Mouse (Mus musculus) urinary bladder, postnatal 14 days (tissue): Measurements from ENCODE around the gene Loxl1.
"Not testable (repeated sequence)": the region's sequence is repeated elsewhere in the genome, so short reads cannot be mapped to it uniquely, and the experiment has no call there.

Source experiments
- DNase-seq: peaks from one replicate; pipeline ENCODE4 v3.0.0; 2021; ENCODE audit warnings: low spot score

Loxl1 gene

GRCm38 (mm10) chr9:58275797-58276196 is 37.2 kb downstream of the Loxl1 start:
- no peak for DNase-seq

GRCm38 (mm10) chr9:58275115-58275774 is 37.7 kb downstream of the Loxl1 start:
- DNase-seq = peak; percentile 48

DNA sequence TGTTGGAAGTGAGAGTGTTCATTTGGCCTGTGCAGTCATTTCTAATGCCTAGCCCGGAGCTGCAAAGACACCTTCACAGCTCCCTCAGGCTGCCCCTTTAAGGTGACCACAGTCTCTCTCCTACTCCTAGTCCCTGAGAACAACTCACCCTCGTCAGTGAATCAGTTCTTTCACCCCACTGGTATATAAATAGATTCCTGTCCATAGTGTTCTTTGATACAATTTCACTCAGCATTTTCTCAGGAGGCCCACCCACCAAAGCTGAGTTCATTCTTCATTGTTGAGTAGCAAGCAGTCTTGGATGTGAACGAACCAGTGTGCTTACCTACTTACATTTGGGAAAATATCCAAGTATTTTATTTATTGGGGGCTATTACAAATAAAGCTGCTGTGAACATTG is 38.4 kb downstream of the Loxl1 start:
- DNase-seq = no peak

DNA sequence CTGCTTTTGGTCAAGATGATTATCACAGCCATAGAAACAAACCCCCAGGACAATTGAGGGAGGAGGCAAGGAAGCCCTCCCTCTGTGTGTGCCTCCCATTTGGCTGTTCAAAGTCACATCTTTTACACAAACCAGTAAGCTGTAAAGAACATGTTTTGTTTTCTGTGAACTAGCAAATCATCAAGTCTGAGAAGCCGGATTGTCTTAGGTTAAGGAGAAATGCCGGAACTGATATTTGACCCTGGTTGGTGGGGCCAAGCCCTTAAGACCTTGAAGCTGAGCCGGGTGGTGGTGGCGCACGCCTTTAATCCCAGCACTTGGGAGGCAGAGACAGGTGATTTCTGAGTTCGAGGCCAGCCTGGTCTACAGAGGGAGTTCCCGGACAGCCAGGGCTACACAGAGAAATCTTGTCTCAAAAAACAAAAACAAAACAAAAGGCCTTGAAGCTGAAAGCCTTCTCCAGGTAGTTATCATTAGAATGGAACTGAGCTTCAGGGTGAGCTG is 38.8 kb downstream of the Loxl1 start:
- no peak for DNase-seq

DNA sequence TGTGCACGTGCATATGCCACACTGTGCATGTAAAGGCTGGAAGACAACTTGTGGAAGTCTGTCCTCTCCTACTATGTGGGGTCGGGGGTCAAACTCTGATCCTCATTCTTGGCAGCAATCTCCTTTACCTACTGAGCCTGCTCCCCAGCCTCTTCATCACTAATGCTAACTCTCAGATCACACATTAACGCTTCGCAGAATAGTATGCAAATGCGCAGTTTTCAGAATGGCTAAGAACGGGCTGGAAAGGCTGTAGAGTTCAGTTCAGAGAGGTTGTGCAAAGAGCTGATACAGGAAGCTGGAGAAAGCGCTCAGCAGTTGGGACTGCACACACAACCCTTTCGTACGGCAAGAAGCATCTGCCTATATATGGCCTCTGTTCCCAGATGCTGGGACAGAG is 40.1 kb downstream of the Loxl1 start:
- no peak for DNase-seq

DNA sequence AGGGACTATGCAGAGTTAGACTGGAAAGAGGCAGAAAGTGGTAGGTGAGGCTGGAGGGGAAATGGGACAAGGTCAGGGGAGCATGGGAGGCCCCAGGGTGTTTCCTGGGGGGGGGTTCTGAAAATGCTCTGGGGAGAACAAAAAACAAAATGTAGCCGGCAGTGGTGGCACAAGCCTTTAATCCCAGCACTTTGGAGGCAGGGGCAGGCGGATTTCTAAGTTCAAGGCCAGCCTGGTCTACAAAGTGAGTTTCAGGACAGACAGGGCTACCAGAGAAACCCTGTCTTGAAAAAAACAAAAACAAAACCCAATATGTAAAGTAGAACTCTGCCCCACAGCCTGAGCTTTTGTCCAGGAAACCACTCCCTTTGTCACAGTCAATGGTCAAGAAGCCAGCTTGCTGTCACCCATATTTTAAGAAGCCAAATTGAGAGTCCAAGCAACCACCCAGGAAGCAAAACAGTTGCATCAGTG is 40.9 kb downstream of the Loxl1 start:
- DNase-seq = no peak

DNA sequence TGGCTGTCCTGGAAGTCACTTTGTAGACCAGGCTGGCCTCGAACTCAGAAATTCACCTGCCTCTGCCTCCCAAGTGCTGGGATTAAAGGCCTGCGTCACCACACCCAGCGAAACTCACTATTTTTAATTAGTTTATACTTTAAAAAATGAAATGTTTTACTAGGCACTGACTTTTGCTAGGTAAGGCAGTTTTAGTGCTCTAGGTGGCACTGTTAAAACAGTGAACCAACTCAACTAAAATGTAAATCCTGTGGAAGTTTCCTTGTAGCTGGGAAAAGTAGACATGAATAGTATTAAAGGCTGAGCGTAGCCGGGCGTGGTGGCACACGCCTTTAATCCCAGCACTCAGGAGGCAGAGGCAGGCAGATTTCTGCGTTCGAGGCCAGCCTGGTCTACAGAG is 41.4 kb downstream of the Loxl1 start:
- not testable (repeated sequence) for DNase-seq

DNA sequence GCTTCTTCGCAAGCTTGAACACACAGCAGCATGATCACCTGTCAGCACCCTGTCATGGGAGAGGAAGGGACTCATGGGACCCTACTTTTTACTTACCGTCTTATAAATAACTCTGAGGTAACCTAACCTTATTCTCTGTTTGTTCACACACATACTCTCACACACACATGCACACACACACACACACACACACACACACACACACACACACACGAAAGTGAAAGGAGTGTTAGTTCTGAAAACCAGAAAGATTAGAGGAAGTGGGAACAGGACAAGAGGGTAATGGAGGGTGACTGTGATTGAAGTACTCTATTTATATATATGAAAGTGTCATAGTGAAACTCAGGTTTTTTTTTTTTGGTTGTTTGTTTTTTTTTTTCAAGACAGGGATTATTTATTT is 41.9 kb downstream of the Loxl1 start:
- DNase-seq = no peak

DNA sequence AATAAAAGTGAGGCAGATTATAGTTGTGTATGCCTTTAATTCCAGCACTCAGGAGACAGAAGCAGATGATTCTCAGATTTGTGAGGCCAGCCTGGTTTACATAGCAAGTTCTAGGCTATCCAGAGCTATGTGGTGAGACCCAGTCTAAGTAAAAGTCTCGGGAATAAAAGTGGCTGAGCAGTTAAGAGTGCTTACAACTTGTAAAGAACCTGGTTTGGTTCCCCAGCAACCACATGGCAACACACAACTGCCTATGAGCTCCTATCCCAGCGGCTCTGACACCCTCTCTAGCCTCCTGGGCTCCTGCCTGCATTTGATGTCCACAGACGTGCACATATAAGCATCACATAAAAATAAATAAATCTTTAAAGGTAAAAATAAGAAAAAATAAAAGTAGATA is 42.9 kb downstream of the Loxl1 start:
- no peak for DNase-seq

GRCm38 (mm10) chr9:58268384-58269313 is 44.3 kb downstream of the Loxl1 start:
- DNase-seq = peak; percentile 61

- no peak for DNase-seq
These were observed 45.9 kb downstream of the Loxl1 start for GRCm38 (mm10) chr9:58267046-58267445.

GRCm38 (mm10) chr9:58266571-58267011 is 46.4 kb downstream of the Loxl1 start:
- no peak for DNase-seq

- no peak for DNase-seq
These were observed 47.6 kb downstream of the Loxl1 start for GRCm38 (mm10) chr9:58265368-58265767.

DNA sequence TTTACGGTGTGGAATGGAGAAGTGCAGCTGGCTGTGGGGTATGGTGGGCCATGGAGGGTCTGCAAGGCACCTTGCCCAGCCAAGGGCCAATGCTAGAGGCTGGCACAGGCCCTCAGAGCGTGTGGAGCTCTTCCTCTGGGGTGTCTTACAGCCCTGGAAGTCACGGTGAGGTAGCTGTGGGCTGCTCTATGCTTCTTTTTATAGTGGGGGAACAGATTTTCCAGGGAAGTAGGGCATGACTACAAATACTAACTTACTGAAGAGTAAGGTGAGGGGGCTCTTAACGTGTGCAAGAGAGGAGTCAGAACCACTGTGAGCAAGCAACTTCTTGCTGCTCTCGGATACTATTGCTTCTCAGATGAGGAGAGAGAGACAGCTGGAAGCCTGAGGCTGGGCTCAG is 50.5 kb downstream of the Loxl1 start:
- no peak for DNase-seq

GRCm38 (mm10) chr9:58255704-58256685 is 57.0 kb downstream of the Loxl1 start:
- DNase-seq = peak; percentile 27

- no peak for DNase-seq
These were observed 57.9 kb downstream of the Loxl1 start for GRCm38 (mm10) chr9:58255105-58255504.

- DNase-seq = not testable (repeated sequence)
These were observed 59.2 kb downstream of the Loxl1 start for GRCm38 (mm10) chr9:58253805-58254122.

DNA sequence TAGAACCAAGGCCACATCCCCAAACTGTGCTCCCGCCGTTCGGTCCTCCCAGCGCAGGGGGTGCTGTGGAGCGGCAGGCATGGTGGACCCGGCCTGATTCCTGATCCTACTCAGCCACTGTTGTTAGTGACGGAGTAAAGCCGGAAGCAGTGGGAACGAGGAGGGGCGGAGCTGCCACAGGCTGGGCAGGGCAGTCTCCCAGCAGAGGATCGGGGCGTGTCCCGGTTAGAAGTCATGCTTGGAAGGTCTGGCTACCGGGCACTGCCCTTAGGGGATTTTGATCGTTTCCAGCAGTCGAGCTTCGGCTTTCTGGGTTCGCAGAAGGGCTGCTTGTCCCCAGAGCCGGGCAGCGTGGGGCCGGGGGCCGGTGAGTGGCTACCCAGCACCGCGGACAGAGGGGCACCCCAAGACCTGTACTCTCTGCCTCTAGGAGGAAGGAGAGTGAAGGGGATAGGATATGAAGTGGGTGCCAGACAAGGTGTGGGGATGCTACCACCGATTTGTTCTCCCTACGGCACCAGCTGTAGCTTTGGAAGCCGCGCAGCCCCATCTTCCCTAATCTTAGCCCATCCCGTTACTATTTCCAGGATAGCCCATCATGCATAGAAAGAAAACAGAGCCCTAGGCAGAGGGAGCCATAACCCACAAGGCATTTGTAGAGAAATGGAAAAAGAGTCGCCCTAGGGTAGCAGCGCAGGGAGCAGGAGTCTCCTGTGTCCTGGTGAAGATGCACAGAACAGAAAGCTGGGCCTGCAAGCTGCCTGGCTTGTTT is 59.8 kb downstream of the Loxl1 start, which contains the start of gene Stoml1:
Gene Stoml1 (plus strand): TSS at position 132 of the 772 bp plus-strand sequence.
- peak; percentile 96 for DNase-seq

DNA sequence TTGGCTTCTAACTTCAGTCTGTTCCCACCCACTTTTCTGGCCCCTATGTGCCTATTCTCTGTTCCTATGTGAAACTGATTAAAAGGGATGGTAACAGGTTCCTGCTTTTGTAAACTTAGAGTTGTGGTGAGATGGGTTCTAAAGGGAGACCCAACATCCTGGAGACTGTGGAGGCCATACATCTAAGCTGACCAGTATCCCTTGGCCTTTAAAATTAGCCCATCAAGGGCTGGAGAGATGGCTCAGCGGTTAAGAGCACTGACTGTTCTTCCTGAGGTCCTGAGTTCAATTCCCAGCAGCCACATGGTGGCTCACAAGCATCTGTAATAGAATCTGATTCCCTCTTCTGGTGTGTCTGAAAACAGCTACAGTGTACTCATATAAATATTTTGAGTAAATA is 62.3 kb downstream of the Loxl1 start:
- DNase-seq = not testable (repeated sequence)

- no peak for DNase-seq
These were observed 62.7 kb downstream of the Loxl1 start for GRCm38 (mm10) chr9:58250322-58250721.
